8 mouse cellular contexts compared by ENCODE assay signal in the genomic region with DNA sequence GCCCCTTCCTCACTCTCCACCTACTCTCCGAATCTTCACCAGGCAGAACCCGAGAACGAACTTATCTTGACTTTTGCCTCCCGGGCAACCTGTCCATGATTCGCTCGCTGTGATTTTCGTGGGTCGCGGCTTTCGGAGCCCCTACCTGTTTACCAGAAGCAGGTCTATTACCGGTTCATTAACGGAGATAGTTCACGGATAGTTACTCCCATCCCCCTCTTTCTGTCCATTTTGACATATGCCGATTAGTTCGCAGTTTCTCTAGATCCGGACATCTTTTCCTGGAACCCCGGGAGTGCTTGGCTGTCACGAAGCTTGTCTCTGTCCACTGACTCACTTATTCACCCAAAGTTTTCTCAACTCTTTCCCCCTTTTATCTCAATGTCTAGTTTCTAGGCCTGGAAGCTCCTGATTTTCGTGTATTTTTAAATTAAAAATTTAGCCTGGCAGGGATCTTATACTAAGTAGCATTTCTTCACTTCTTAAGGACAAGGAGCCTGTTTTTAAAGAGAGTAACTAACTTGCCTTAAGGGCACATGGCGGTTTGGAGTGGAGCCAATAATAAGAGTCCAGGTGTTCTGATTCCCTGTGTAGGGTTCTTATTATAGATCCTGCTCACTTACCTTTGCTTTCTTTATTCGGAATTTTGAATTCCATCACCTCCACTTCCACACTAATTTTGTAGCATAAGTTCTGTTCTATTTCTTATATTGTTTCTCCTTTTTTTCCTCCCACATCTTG. TPM values are rescaled to one million over a fixed set of nuclear protein-coding genes. Genes with fewer than 3 reads are reported as not detected.
DNase-seq lines count a peak whose midpoint lies in the region; ATAC-seq and TF ChIP-seq lines count a peak whose summit lies in the region.

No protein-coding gene starts in this region.

- no peaks in the 10 kb centered on the region for H3K9me3 ChIP-seq in limb, embryonic 13.5 days
- no peaks in the 10 kb centered on the region for H3K9me3 ChIP-seq in stomach, embryonic 16.5 days (replicated peaks; ENCODE audit: control insufficient read depth, low read length)

- no peak for TF ChIP-seq POLR2A in cerebellum, adult 2 months (IDR thresholded peaks at IDR 0.05; ENCODE audit: borderline replicate concordance, insufficient read depth, low read length)

- TF ChIP-seq CTCF in cerebellum, adult 2 months (IDR thresholded peaks at IDR 0.05; ENCODE audit: borderline replicate concordance, insufficient read depth, low read depth, low read length) = no peak

- no peaks in the 10 kb centered on the region for H3K27me3 ChIP-seq in cerebellum, adult 2 months (ENCODE audit: control insufficient read depth, insufficient read depth, low read length)
- H3K27me3 ChIP-seq in limb, embryonic 13.5 days = no peaks in the 10 kb centered on the region
- H3K27me3 ChIP-seq in stomach, embryonic 16.5 days (ENCODE audit: control insufficient read depth, insufficient read depth, low read length) = no peaks in the 10 kb centered on the region

- DNase-seq in cerebellum, adult 2 months = peak in 1 of 2 experiments; percentile 15
- no peak for DNase-seq in cerebellum, adult 18-20 months
- peak; percentile 7 for DNase-seq in thymus, postnatal 0 days (ENCODE audit: low spot score)
- DNase-seq in thymus, postnatal 14 days = no peak
- DNase-seq in adrenal gland, adult 2 months = no peak
- DNase-seq in adrenal gland, postnatal 36 days = no peak

- peaks cover 7% of the 10 kb centered on the region for H3K36me3 ChIP-seq in limb, embryonic 13.5 days
- H3K36me3 ChIP-seq in stomach, embryonic 16.5 days (ENCODE audit: control insufficient read depth, insufficient read depth, low read length) = no peaks in the 10 kb centered on the region

- H3K4me1 ChIP-seq in cerebellum, adult 2 months (ENCODE audit: control insufficient read depth, insufficient read depth, low read length) = 0 out of 2 replicates have a peak, but pooled peaks cover 2% of the 10 kb centered on the region
- peaks cover 51% of the 10 kb centered on the region for H3K4me1 ChIP-seq in limb, embryonic 13.5 days
- H3K4me1 ChIP-seq in stomach, embryonic 16.5 days (ENCODE audit: control insufficient read depth, insufficient read depth, low read length) = peaks cover 38% of the 10 kb centered on the region

- peak overlapping the region; percentile 72 for H3K4me2 ChIP-seq in limb, embryonic 13.5 days (replicated peaks)
- peak overlapping the region; percentile 71 for H3K4me2 ChIP-seq in stomach, embryonic 16.5 days (ENCODE audit: low read depth, low read length)

- no peak overlapping the region for H3K27ac ChIP-seq in cerebellum, adult 2 months (ENCODE audit: insufficient read depth, low read length)
- peak overlapping the region; percentile 80; the same call in 1 of the 2 replicates for H3K27ac ChIP-seq in limb, embryonic 13.5 days
- peak overlapping the region; percentile 85 for H3K27ac ChIP-seq in stomach, embryonic 16.5 days (ENCODE audit: low read length)

- H3K9ac ChIP-seq in limb, embryonic 13.5 days = peak overlapping the region; percentile 89
- H3K9ac ChIP-seq in stomach, embryonic 16.5 days (ENCODE audit: low read length) = peak overlapping the region; percentile 85

- peak overlapping the region; percentile 68 for H3K4me3 ChIP-seq in cerebellum, adult 2 months (replicated peaks; ENCODE audit: insufficient read depth, low read depth, low read length)
- peak overlapping the region; percentile 95 for H3K4me3 ChIP-seq in limb, embryonic 13.5 days
- peak overlapping the region; percentile 81 for H3K4me3 ChIP-seq in stomach, embryonic 16.5 days (replicated peaks; ENCODE audit: low read length)

- 6% methylated on average over 21 of the region's 21 CpGs for WGBS in cerebellum, adult 2 months
- WGBS in limb, embryonic 13.5 days = 4% methylated on average over 21 of the region's 21 CpGs
- WGBS in stomach, embryonic 16.5 days = 4% methylated on average over 21 of the region's 21 CpGs

- ATAC-seq in limb, embryonic 13.5 days (ENCODE audit: low FRiP score, low read depth) = no peak
- no peak for ATAC-seq in stomach, embryonic 16.5 days (ENCODE audit: insufficient read depth, low FRiP score)

RNA-seq across cellular contexts. Expression of a gene that starts 6.0 kb away (rescaled TPM):
- 57.0 and 59.7 TPM in 2 replicates for polyA plus RNA-seq in cerebellum, adult 2 months (2012; rRNA removed)
- polyA plus RNA-seq in thymus, postnatal 0 days (2015; fragmentation: Nextera tagmentation; extraction: Ambion mirVana) = 69.2 and 70.6 TPM in 2 replicates
- 138 and 143 TPM in 2 replicates for polyA plus RNA-seq in limb, embryonic 13.5 days (2015; fragmentation: Nextera tagmentation; extraction: Ambion mirVana)
- polyA plus RNA-seq in stomach, embryonic 16.5 days (2015; fragmentation: Nextera tagmentation; extraction: Ambion mirVana) = 136 and 148 TPM in 2 replicates
- 100 to 1,000 TPM; 127 to 145 TPM for total RNA-seq in adrenal gland, adult 2 months (2021)
- 122 and 155 TPM in 2 replicates for polyA plus RNA-seq in adrenal gland, adult 2 months (2012; rRNA removed)
- 100 to 1,000 TPM; 136 to 148 TPM for total RNA-seq in adrenal gland, postnatal 36 days (2021)

RNA-seq across cellular contexts. Expression of a gene that starts 31.8 kb away (rescaled TPM):
- not detected in 2 replicates for polyA plus RNA-seq in cerebellum, adult 2 months (2012; rRNA removed)
- polyA plus RNA-seq in thymus, postnatal 0 days (2015; fragmentation: Nextera tagmentation; extraction: Ambion mirVana) = not detected in 2 replicates
- not detected in 2 replicates for polyA plus RNA-seq in limb, embryonic 13.5 days (2015; fragmentation: Nextera tagmentation; extraction: Ambion mirVana)
- polyA plus RNA-seq in stomach, embryonic 16.5 days (2015; fragmentation: Nextera tagmentation; extraction: Ambion mirVana) = 1.1 and 1.2 TPM in 2 replicates
- total RNA-seq in adrenal gland, adult 2 months (2021) = not detected
- polyA plus RNA-seq in adrenal gland, adult 2 months (2012; rRNA removed) = not detected in 2 replicates
- total RNA-seq in adrenal gland, postnatal 36 days (2021) = not detected

RNA-seq across cellular contexts. Expression of a gene that starts 52.7 kb away (rescaled TPM):
- 12.4 and 13.0 TPM in 2 replicates for polyA plus RNA-seq in cerebellum, adult 2 months (2012; rRNA removed)
- polyA plus RNA-seq in thymus, postnatal 0 days (2015; fragmentation: Nextera tagmentation; extraction: Ambion mirVana) = 10.5 and 12.6 TPM in 2 replicates
- polyA plus RNA-seq in limb, embryonic 13.5 days (2015; fragmentation: Nextera tagmentation; extraction: Ambion mirVana) = 9.9 and 11.4 TPM in 2 replicates
- 10.0 and 13.5 TPM in 2 replicates for polyA plus RNA-seq in stomach, embryonic 16.5 days (2015; fragmentation: Nextera tagmentation; extraction: Ambion mirVana)
- 10 to 100 TPM; 15.3 to 16.0 TPM for total RNA-seq in adrenal gland, adult 2 months (2021)
- 5.7 TPM in 2 replicates for polyA plus RNA-seq in adrenal gland, adult 2 months (2012; rRNA removed)
- total RNA-seq in adrenal gland, postnatal 36 days (2021) = 10 to 100 TPM; 16.9 to 18.2 TPM

RNA-seq across cellular contexts. Expression of a gene that starts 53.3 kb away (rescaled TPM):
- polyA plus RNA-seq in cerebellum, adult 2 months (2012; rRNA removed) = 0.08 and 0.11 TPM in 2 replicates
- 0.07 TPM in 1 of 2 replicates, not detected in the other for polyA plus RNA-seq in thymus, postnatal 0 days (2015; fragmentation: Nextera tagmentation; extraction: Ambion mirVana)
- not detected in 2 replicates for polyA plus RNA-seq in limb, embryonic 13.5 days (2015; fragmentation: Nextera tagmentation; extraction: Ambion mirVana)
- 0.13 TPM in 1 of 2 replicates, not detected in the other for polyA plus RNA-seq in stomach, embryonic 16.5 days (2015; fragmentation: Nextera tagmentation; extraction: Ambion mirVana)
- total RNA-seq in adrenal gland, adult 2 months (2021) = not detected
- not detected in 2 replicates for polyA plus RNA-seq in adrenal gland, adult 2 months (2012; rRNA removed)
- under 1 TPM in 1 of 2 experiments, not detected in 1; 0.17 TPM for total RNA-seq in adrenal gland, postnatal 36 days (2021)

RNA-seq across cellular contexts. Expression of a gene that starts 57.6 kb away (rescaled TPM):
- polyA plus RNA-seq in cerebellum, adult 2 months (2012; rRNA removed) = 344 and 372 TPM in 2 replicates
- polyA plus RNA-seq in thymus, postnatal 0 days (2015; fragmentation: Nextera tagmentation; extraction: Ambion mirVana) = 293 and 304 TPM in 2 replicates
- 384 and 392 TPM in 2 replicates for polyA plus RNA-seq in limb, embryonic 13.5 days (2015; fragmentation: Nextera tagmentation; extraction: Ambion mirVana)
- 279 and 286 TPM in 2 replicates for polyA plus RNA-seq in stomach, embryonic 16.5 days (2015; fragmentation: Nextera tagmentation; extraction: Ambion mirVana)
- 100 to 1,000 TPM; 155 to 158 TPM for total RNA-seq in adrenal gland, adult 2 months (2021)
- polyA plus RNA-seq in adrenal gland, adult 2 months (2012; rRNA removed) = 484 and 569 TPM in 2 replicates
- 100 to 1,000 TPM; 149 to 171 TPM for total RNA-seq in adrenal gland, postnatal 36 days (2021)
